Mouse (Mus musculus): ENCODE results near the gene 6030468B19Rik. TPM values are rescaled to one million over a fixed set of nuclear protein-coding genes. Genes with fewer than 3 reads are reported as not detected.
"Not testable (repeated sequence)": the region's sequence is repeated elsewhere in the genome, so short reads cannot be mapped to it uniquely, and the experiment has no call there.

Gene 6030468B19Rik
- polyA plus RNA-seq, 1 experiment from 2014 or later = not detected

- Histone ChIP-seq H3K9ac (ENCODE audit: low read depth, low read length) (no peak overlapping the region), H3K36me3 (ENCODE audit: control insufficient read depth, insufficient read depth, low read length) (no peaks in the 10 kb centered on the region), H3K4me3 (ENCODE audit: low read depth, low read length) (no peak overlapping the region), H3K4me1 (ENCODE audit: control insufficient read depth, insufficient read depth, low read length) (peaks cover 10% of the 10 kb centered on the region; the same call in 1 of the 2 replicates), H3K4me2 (ENCODE audit: low read length) (no peak overlapping the region), H3K9me3 (replicated peaks; ENCODE audit: control insufficient read depth, low read length, poor library complexity, severe bottlenecking) (no peaks in the 10 kb centered on the region), H3K27me3 (ENCODE audit: control insufficient read depth, insufficient read depth, low read depth, low read length) (peaks cover 14% of the 10 kb centered on the region), H3K27ac (ENCODE audit: low read length) (no peak overlapping the region)
- ATAC-seq = no peak
- 92% methylated on average over 6 of the region's 6 CpGs for WGBS
Observed at GRCm38 (mm10) chr11:117806781-117807180, 9.3 kb downstream of the 6030468B19Rik start.

DNA sequence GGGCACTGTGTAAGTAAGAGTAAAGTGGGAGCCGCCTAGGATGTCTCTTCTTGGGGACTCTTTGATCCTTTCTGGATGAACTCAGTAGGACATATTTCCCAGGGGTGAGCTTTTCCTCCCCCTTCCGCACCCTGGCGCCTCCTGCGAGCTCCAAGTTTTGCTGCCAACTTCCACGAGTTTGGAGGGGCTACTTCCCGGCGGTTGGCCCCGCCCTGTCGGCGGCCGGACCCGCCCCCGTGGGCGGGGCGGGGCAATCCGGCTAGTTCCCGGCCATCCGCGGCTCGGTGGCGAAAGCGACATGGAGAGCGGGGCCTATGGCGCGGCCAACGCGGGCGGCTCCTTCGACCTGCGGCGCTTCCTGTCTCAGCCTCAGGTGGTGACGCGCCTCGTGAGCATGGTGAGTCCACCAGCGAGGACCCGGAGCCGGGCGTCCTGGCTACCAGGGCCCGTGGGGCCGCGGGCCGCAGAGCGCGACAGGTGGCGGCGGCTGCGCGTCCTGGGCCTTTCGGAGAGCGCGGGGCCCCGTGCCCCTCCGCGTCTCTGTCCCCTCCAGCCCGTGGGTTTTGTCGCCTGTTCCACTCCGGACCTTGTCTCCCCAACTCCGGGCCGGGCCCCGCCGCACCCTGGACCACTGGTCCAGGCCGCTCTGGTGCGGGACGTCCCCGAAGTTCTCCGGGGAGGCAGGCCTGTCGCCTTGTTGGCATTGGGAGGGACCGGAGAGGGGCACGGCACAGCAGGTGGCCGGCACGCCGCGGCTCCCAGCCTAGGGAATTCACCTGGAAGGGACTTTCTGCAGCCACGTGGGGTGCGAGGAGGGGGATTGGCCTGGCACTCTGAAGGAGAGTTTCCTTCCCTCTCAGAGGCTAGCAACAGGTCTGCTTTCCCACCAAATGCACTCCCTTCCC is 12.2 kb downstream of the 6030468B19Rik start, which contains the start of the genes Gm20708 and Syngr2:
Gm20708 (plus strand) TSS at position 262 of the 905 bp plus-strand sequence.
Syngr2 (plus strand) TSS at position 262 of the 905 bp plus-strand sequence.
- Histone ChIP-seq H3K27ac (ENCODE audit: low read length) (no peak within 1 kb of the TSS), H3K4me3 (ENCODE audit: low read depth, low read length) (peak within 1 kb of the TSS; percentile 46), H3K27me3 (ENCODE audit: control insufficient read depth, insufficient read depth, low read depth, low read length) (peaks cover 14% of the 10 kb centered on the region), H3K36me3 (ENCODE audit: control insufficient read depth, insufficient read depth, low read length) (no peaks in the 10 kb centered on the region), H3K4me2 (ENCODE audit: low read length) (peak within 1 kb of the TSS; percentile 95), H3K9ac (ENCODE audit: low read depth, low read length) (peak within 1 kb of the TSS; percentile 49), H3K4me1 (ENCODE audit: control insufficient read depth, insufficient read depth, low read length) (peaks cover 10% of the 10 kb centered on the region; the same call in 1 of the 2 replicates), H3K9me3 (replicated peaks; ENCODE audit: control insufficient read depth, low read length, poor library complexity, severe bottlenecking) (no peaks in the 10 kb centered on the region)
- whole genome bisulfite sequencing = under 1% methylated on average over 64 of the region's 75 CpGs
- ATAC-seq = peak; percentile 46

GRCm38 (mm10) chr11:117810401-117811046 is 13.1 kb downstream of the 6030468B19Rik start:
- peak; percentile 85 for ATAC-seq
- no peaks in the 10 kb centered on the region for H3K36me3 ChIP-seq (ENCODE audit: control insufficient read depth, insufficient read depth, low read length)
- H3K4me2 ChIP-seq (ENCODE audit: low read length) = peak overlapping the region; percentile 95
- H3K9me3 ChIP-seq (replicated peaks; ENCODE audit: control insufficient read depth, low read length, poor library complexity, severe bottlenecking) = no peaks in the 10 kb centered on the region
- H3K4me3 ChIP-seq (ENCODE audit: low read depth, low read length) = peak overlapping the region; percentile 46
- H3K4me1 ChIP-seq (ENCODE audit: control insufficient read depth, insufficient read depth, low read length) = peaks cover 10% of the 10 kb centered on the region; the same call in 1 of the 2 replicates
- no peak overlapping the region for H3K27ac ChIP-seq (ENCODE audit: low read length)
- H3K27me3 ChIP-seq (ENCODE audit: control insufficient read depth, insufficient read depth, low read depth, low read length) = peaks cover 14% of the 10 kb centered on the region
- under 1% methylated on average over 21 of the region's 21 CpGs for WGBS
- H3K9ac ChIP-seq (ENCODE audit: low read depth, low read length) = peak overlapping the region; percentile 49

DNA sequence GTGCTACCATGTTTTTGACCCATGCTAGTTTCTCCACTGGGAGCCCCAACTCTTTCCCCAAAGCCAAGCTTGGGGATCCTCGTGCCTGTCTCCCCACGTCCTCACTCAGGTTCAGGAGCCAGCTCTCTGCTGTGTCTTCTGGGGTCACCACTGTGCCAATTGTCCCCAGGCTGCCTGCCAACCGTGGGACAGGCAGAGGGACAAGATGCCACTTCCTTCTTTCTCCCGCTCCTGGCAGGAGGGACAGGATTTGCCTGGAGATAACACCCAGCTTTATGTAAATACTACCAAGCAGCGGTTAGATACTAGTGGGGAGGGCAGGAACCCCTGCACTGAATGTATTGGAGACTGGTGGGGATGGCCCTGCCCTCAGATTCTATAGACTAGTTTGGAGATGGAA is 16.4 kb downstream of the 6030468B19Rik start:
- Histone ChIP-seq H3K4me3 (ENCODE audit: low read depth, low read length) (no peak overlapping the region), H3K9me3 (replicated peaks; ENCODE audit: control insufficient read depth, low read length, poor library complexity, severe bottlenecking) (no peaks in the 10 kb centered on the region), H3K27ac (ENCODE audit: low read length) (no peak overlapping the region), H3K4me1 (ENCODE audit: control insufficient read depth, insufficient read depth, low read length) (peaks cover 10% of the 10 kb centered on the region; the same call in 1 of the 2 replicates), H3K9ac (ENCODE audit: low read depth, low read length) (no peak overlapping the region), H3K4me2 (ENCODE audit: low read length) (no peak overlapping the region), H3K27me3 (ENCODE audit: control insufficient read depth, insufficient read depth, low read depth, low read length) (peaks cover 12% of the 10 kb centered on the region), H3K36me3 (ENCODE audit: control insufficient read depth, insufficient read depth, low read length) (no peaks in the 10 kb centered on the region)
- WGBS = 77% methylated on average over 5 of the region's 5 CpGs
- ATAC-seq = no peak

- ATAC-seq = no peak
- Histone ChIP-seq H3K36me3 (ENCODE audit: control insufficient read depth, insufficient read depth, low read length) (no peaks in the 10 kb centered on the region), H3K27ac (ENCODE audit: low read length) (no peak overlapping the region), H3K27me3 (ENCODE audit: control insufficient read depth, insufficient read depth, low read depth, low read length) (peaks cover 6% of the 10 kb centered on the region), H3K9ac (ENCODE audit: low read depth, low read length) (no peak overlapping the region), H3K4me3 (ENCODE audit: low read depth, low read length) (no peak overlapping the region), H3K9me3 (replicated peaks; ENCODE audit: control insufficient read depth, low read length, poor library complexity, severe bottlenecking) (no peaks in the 10 kb centered on the region), H3K4me1 (ENCODE audit: control insufficient read depth, insufficient read depth, low read length) (peaks cover 13% of the 10 kb centered on the region), H3K4me2 (ENCODE audit: low read length) (no peak overlapping the region)
- WGBS = 95% methylated on average over 6 of the region's 6 CpGs
Observed at GRCm38 (mm10) chr11:117814704-117815366, 17.4 kb downstream of the 6030468B19Rik start.

DNA sequence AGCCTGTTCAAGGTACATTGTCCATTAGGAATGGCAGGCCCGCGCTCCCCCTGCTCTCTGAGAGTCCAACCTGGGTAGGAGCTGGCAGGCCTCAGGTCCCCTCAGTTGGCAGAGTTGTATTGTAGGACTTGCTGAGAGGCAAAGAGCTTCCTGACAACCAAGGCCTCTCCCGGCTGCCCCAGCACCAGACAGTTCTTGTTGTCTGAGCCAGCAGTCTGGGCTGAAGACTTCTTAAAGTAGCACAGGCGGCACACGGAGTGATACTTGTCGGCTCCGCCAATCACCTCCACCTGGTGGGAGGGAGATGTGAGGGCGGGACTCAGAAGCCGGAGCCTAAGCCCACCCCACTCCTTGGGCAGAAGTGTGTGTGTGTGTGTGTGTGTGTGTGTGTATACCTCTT is 18.4 kb downstream of the 6030468B19Rik start:
- not testable (repeated sequence) for H3K9me3 ChIP-seq (replicated peaks; ENCODE audit: control insufficient read depth, low read length, poor library complexity, severe bottlenecking); H3K27me3 ChIP-seq (ENCODE audit: control insufficient read depth, insufficient read depth, low read depth, low read length); H3K36me3 ChIP-seq (ENCODE audit: control insufficient read depth, insufficient read depth, low read length); ATAC-seq; H3K9ac ChIP-seq (ENCODE audit: low read depth, low read length); H3K4me2 ChIP-seq (ENCODE audit: low read length); H3K27ac ChIP-seq (ENCODE audit: low read length); H3K4me1 ChIP-seq (ENCODE audit: control insufficient read depth, insufficient read depth, low read length); H3K4me3 ChIP-seq (ENCODE audit: low read depth, low read length)
- 86% methylated on average over 9 of the region's 9 CpGs for WGBS

- Histone ChIP-seq H3K9me3 (replicated peaks; ENCODE audit: control insufficient read depth, low read length, poor library complexity, severe bottlenecking) (no peaks in the 10 kb centered on the region), H3K4me2 (ENCODE audit: low read length) (no peak overlapping the region), H3K9ac (ENCODE audit: low read depth, low read length) (no peak overlapping the region), H3K4me1 (ENCODE audit: control insufficient read depth, insufficient read depth, low read length) (peaks cover 3% of the 10 kb centered on the region; the same call in 1 of the 2 replicates), H3K36me3 (ENCODE audit: control insufficient read depth, insufficient read depth, low read length) (no peaks in the 10 kb centered on the region), H3K27me3 (ENCODE audit: control insufficient read depth, insufficient read depth, low read depth, low read length) (no peaks in the 10 kb centered on the region), H3K27ac (ENCODE audit: low read length) (no peak overlapping the region), H3K4me3 (ENCODE audit: low read depth, low read length) (no peak overlapping the region)
- ATAC-seq = no peak
- 88% methylated on average over 13 of the region's 13 CpGs for WGBS
Observed at GRCm38 (mm10) chr11:117816389-117816996, 19.0 kb downstream of the 6030468B19Rik start.

DNA sequence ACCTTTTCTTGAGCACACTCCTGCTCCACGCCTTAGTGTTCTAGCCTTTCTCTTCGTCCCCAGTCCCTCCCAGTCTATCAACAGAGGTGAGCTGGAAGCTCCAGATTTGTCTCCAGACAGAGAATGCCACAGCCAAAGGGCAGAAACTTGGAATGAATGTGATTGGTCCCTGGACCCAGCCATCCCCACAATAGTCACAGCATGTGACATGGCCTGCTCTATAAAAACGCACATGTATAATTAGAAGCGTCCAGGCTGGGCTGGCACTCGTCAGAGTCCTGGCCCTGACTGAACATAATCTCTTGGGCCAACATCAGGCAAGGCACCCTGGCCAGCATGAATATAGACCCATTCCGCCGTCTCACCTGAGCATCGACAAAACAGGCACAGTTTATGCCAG is 21.6 kb downstream of the 6030468B19Rik start:
- ATAC-seq = no peak
- H3K4me3 ChIP-seq (ENCODE audit: low read depth, low read length) = no peak overlapping the region
- 53% methylated on average over 8 of the region's 8 CpGs for WGBS
- no peak overlapping the region for H3K27ac ChIP-seq (ENCODE audit: low read length)
- H3K27me3 ChIP-seq (ENCODE audit: control insufficient read depth, insufficient read depth, low read depth, low read length) = no peaks in the 10 kb centered on the region
- peaks cover 5% of the 10 kb centered on the region for H3K4me1 ChIP-seq (ENCODE audit: control insufficient read depth, insufficient read depth, low read length)
- no peak overlapping the region for H3K9ac ChIP-seq (ENCODE audit: low read depth, low read length)
- H3K4me2 ChIP-seq (ENCODE audit: low read length) = no peak overlapping the region
- no peaks in the 10 kb centered on the region for H3K9me3 ChIP-seq (replicated peaks; ENCODE audit: control insufficient read depth, low read length, poor library complexity, severe bottlenecking)
- H3K36me3 ChIP-seq (ENCODE audit: control insufficient read depth, insufficient read depth, low read length) = no peaks in the 10 kb centered on the region
